Comparison of ENCODE assay signal across 23 mouse cellular contexts in the genomic region with DNA sequence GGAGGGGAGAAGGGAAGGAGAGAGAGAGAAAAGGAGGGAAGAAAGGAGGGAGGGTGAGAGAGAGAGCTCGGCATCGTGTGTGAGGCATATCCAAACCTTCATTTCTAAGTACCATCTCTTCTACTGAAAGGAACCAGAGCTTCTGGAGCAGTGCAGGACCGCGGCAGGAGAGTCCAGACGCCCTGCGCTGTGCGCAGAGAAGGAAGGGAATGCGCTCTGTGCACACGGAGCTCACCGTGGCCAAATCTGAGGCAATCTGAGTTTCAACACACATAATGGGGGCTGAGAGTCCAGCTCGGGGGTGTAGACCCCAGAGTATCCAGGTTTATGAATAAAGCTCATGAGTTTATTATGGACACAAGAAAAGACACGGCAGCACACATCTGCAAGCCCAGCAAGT. TPM values are rescaled to one million over a fixed set of nuclear protein-coding genes. Genes with fewer than 3 reads are reported as not detected.
A peak's percentile ranks its signal among the peaks of the same experiment; 100 is the strongest.
DNase-seq lines count a peak whose midpoint lies in the region; ATAC-seq and TF ChIP-seq lines count a peak whose summit lies in the region.
"Had no signal": no experiment of that assay in that cellular context is flagged by ENCODE, and none has a peak within 500 bp of the region (broad histone marks: within the 10 kb centered on the region; RNA-seq: fewer than 3 reads in every experiment).

No protein-coding gene starts in this region.

- peaks cover 14% of the 10 kb centered on the region for H3K4me1 ChIP-seq in forebrain, embryonic 16.5 days (replicated peaks; ENCODE audit: control insufficient read depth, insufficient read depth, low read length)
- H3K4me1 ChIP-seq in forebrain, embryonic 12.5 days: peaks cover 25% of the 10 kb centered on the region
- peaks cover 23% of the 10 kb centered on the region for H3K4me1 ChIP-seq in intestine, embryonic 15.5 days (replicated peaks)
- 0 out of 2 replicates have a peak, but pooled peaks cover 4% of the 10 kb centered on the region for H3K4me1 ChIP-seq in intestine, postnatal 0 days (replicated peaks; ENCODE audit: control insufficient read depth, insufficient read depth, low read length)
- peaks cover 9% of the 10 kb centered on the region for H3K4me1 ChIP-seq in lung, embryonic 16.5 days (replicated peaks; ENCODE audit: control insufficient read depth, insufficient read depth, low read length)

- H3K9ac ChIP-seq in forebrain, embryonic 16.5 days (replicated peaks; ENCODE audit: low read depth, low read length): no peak overlapping the region
- H3K9ac ChIP-seq in forebrain, embryonic 12.5 days: no peak overlapping the region
- no peak overlapping the region for H3K9ac ChIP-seq in intestine, embryonic 15.5 days
- H3K9ac ChIP-seq in intestine, postnatal 0 days (ENCODE audit: low read depth, low read length): no peak overlapping the region
- H3K9ac ChIP-seq in lung, embryonic 16.5 days (ENCODE audit: low read length): no peak overlapping the region
- H3K9ac ChIP-seq: heart, embryonic 12.5 days; neural tube, embryonic 13.5 days had no signal

- no peaks in the 10 kb centered on the region for H3K27me3 ChIP-seq in forebrain, embryonic 16.5 days (replicated peaks; ENCODE audit: control insufficient read depth, insufficient read depth, low read length)
- no peaks in the 10 kb centered on the region for H3K27me3 ChIP-seq in forebrain, embryonic 12.5 days
- no peaks in the 10 kb centered on the region for H3K27me3 ChIP-seq in intestine, embryonic 15.5 days (replicated peaks)
- no peaks in the 10 kb centered on the region for H3K27me3 ChIP-seq in intestine, postnatal 0 days (replicated peaks; ENCODE audit: control insufficient read depth, insufficient read depth, low read length)
- H3K27me3 ChIP-seq in lung, embryonic 16.5 days (ENCODE audit: control insufficient read depth, insufficient read depth, low read depth, low read length): no peaks in the 10 kb centered on the region
- no peaks in the 10 kb centered on the region for H3K27me3 ChIP-seq in myocyte (ENCODE audit: control insufficient read depth, insufficient read depth, insufficient read length)
- H3K27me3 ChIP-seq: heart, embryonic 12.5 days; neural tube, embryonic 13.5 days had no signal

- peaks cover 3% of the 10 kb centered on the region for H3K79me2 ChIP-seq in myocyte (ENCODE audit: control insufficient read depth, insufficient read depth)

- H3K9me3 ChIP-seq in forebrain, embryonic 16.5 days (ENCODE audit: control insufficient read depth, low read length): no peaks in the 10 kb centered on the region
- no peaks in the 10 kb centered on the region for H3K9me3 ChIP-seq in forebrain, embryonic 12.5 days
- H3K9me3 ChIP-seq in intestine, embryonic 15.5 days: no peaks in the 10 kb centered on the region
- no peaks in the 10 kb centered on the region for H3K9me3 ChIP-seq in intestine, postnatal 0 days (ENCODE audit: control insufficient read depth)
- H3K9me3 ChIP-seq in lung, embryonic 16.5 days (ENCODE audit: control insufficient read depth, low read length): no peaks in the 10 kb centered on the region
- H3K9me3 ChIP-seq: G1E; neural tube, embryonic 13.5 days had no signal

- ATAC-seq in forebrain, embryonic 16.5 days: peak; percentile 27; the same call in 1 of the 2 replicates
- no peak for ATAC-seq in forebrain, embryonic 12.5 days (ENCODE audit: low FRiP score)
- ATAC-seq in intestine, embryonic 15.5 days: no peak
- ATAC-seq in intestine, postnatal 0 days: no peak
- 0 out of 2 replicates have a peak, but pooled peaks have one; percentile 29 for ATAC-seq in lung, embryonic 16.5 days (ENCODE audit: low read depth)
- ATAC-seq: activated CD4-positive, CD25-positive, alpha-beta regulatory T cell, adult 4 months had no signal

- no peak overlapping the region for H3K4me2 ChIP-seq in forebrain, embryonic 16.5 days (ENCODE audit: low read length)
- no peak overlapping the region for H3K4me2 ChIP-seq in forebrain, embryonic 12.5 days
- no peak overlapping the region for H3K4me2 ChIP-seq in intestine, embryonic 15.5 days (replicated peaks)
- no peak overlapping the region for H3K4me2 ChIP-seq in intestine, postnatal 0 days (replicated peaks; ENCODE audit: low read depth)
- no peak overlapping the region for H3K4me2 ChIP-seq in lung, embryonic 16.5 days (ENCODE audit: low read depth, low read length)
- peak overlapping the region; percentile 63 for H3K4me2 ChIP-seq in myocyte (ENCODE audit: low read depth)
- H3K4me2 ChIP-seq: heart, embryonic 12.5 days; neural tube, embryonic 13.5 days had no signal

- TF ChIP-seq POLR2A in myocyte (IDR thresholded peaks at IDR 0.05; ENCODE audit: insufficient read length, low read depth): no peak

- H3ac ChIP-seq in myocyte (ENCODE audit: control insufficient read depth, insufficient read length): no peak overlapping the region

- DNase-seq in lung, postnatal 10 days: no peak
- DNase-seq: adrenal gland, postnatal 14 days; cerebellum, adult 11-12 months; cerebellum, postnatal 14 days; embryo, embryonic 11 days; kidney, postnatal 4 days; liver; right cerebral cortex, postnatal 14 days; spleen, adult 18-20 months; thymus, postnatal 36 days had no signal

- H3K4me3 ChIP-seq in forebrain, embryonic 16.5 days (replicated peaks; ENCODE audit: low read length): no peak overlapping the region
- no peak overlapping the region for H3K4me3 ChIP-seq in forebrain, embryonic 12.5 days (replicated peaks)
- no peak overlapping the region for H3K4me3 ChIP-seq in intestine, embryonic 15.5 days (replicated peaks)
- H3K4me3 ChIP-seq in intestine, postnatal 0 days (ENCODE audit: low read depth, low read length): no peak overlapping the region
- no peak overlapping the region for H3K4me3 ChIP-seq in lung, embryonic 16.5 days (ENCODE audit: low read length)
- H3K4me3 ChIP-seq in myocyte: no peak overlapping the region
- H3K4me3 ChIP-seq: heart, embryonic 12.5 days; neural tube, embryonic 13.5 days had no signal

- H3K36me3 ChIP-seq in forebrain, embryonic 16.5 days (ENCODE audit: control insufficient read depth, insufficient read depth): no peaks in the 10 kb centered on the region
- H3K36me3 ChIP-seq in forebrain, embryonic 12.5 days (replicated peaks): no peaks in the 10 kb centered on the region
- no peaks in the 10 kb centered on the region for H3K36me3 ChIP-seq in intestine, embryonic 15.5 days
- no peaks in the 10 kb centered on the region for H3K36me3 ChIP-seq in intestine, postnatal 0 days (ENCODE audit: control insufficient read depth, insufficient read depth)
- H3K36me3 ChIP-seq in lung, embryonic 16.5 days (ENCODE audit: control insufficient read depth, insufficient read depth, low read length): no peaks in the 10 kb centered on the region
- no peaks in the 10 kb centered on the region for H3K36me3 ChIP-seq in myocyte (ENCODE audit: control insufficient read depth, insufficient read depth)
- H3K36me3 ChIP-seq: G1E; neural tube, embryonic 13.5 days had no signal

- WGBS in forebrain, embryonic 16.5 days: 69% methylated on average over 12 of the region's 12 CpGs
- 81% methylated on average over 12 of the region's 12 CpGs for WGBS in forebrain, embryonic 12.5 days
- 65% methylated on average over 12 of the region's 12 CpGs for WGBS in intestine, embryonic 15.5 days
- WGBS in intestine, postnatal 0 days: 72% methylated on average over 12 of the region's 12 CpGs
- WGBS in lung, embryonic 16.5 days: 67% methylated on average over 12 of the region's 12 CpGs

- TF ChIP-seq CTCF in intestine, postnatal 0 days (IDR thresholded peaks at IDR 0.05; ENCODE audit: low read depth): no peak

- H3K27ac ChIP-seq in forebrain, embryonic 16.5 days (ENCODE audit: low read length): no peak overlapping the region
- H3K27ac ChIP-seq in forebrain, embryonic 12.5 days: no peak overlapping the region
- H3K27ac ChIP-seq in intestine, embryonic 15.5 days: peak overlapping the region; percentile 44; the same call in 1 of the 2 replicates
- H3K27ac ChIP-seq in intestine, postnatal 0 days (ENCODE audit: low read depth, low read length): no peak overlapping the region
- no peak overlapping the region for H3K27ac ChIP-seq in lung, embryonic 16.5 days (ENCODE audit: low read length)
- H3K27ac ChIP-seq: neural tube, embryonic 13.5 days had no signal

RNA-seq across cellular contexts. Expression of gene Cmtm4, which starts 26.0 kb away (rescaled TPM):
- 2.8 and 3.2 TPM in 2 replicates for polyA plus RNA-seq in forebrain, embryonic 16.5 days (2015; fragmentation: Nextera tagmentation; extraction: Ambion mirVana)
- 3.3 and 3.5 TPM in 2 replicates for polyA plus RNA-seq in forebrain, embryonic 12.5 days (2016; fragmentation: Nextera tagmentation; extraction: Ambion mirVana)
- 6.3 and 6.9 TPM in 2 replicates for polyA plus RNA-seq in intestine, embryonic 15.5 days (2015; fragmentation: Nextera tagmentation; extraction: Ambion mirVana)
- 5.9 and 6.7 TPM in 2 replicates for polyA plus RNA-seq in intestine, postnatal 0 days (2015; fragmentation: Nextera tagmentation; extraction: Ambion mirVana)
- polyA plus RNA-seq in lung, embryonic 16.5 days (2015; fragmentation: Nextera tagmentation; extraction: Ambion mirVana): 2.5 and 2.6 TPM in 2 replicates
- polyA plus RNA-seq in myocyte (2012; fragmentation: generic; extraction: Trizol): 5.5 TPM
- polyA plus RNA-seq: G1E had no signal

RNA-seq across cellular contexts. Expression of gene Cmtm3, which starts 30.4 kb away (rescaled TPM):
- 34.0 and 39.6 TPM in 2 replicates for polyA plus RNA-seq in forebrain, embryonic 16.5 days (2015; fragmentation: Nextera tagmentation; extraction: Ambion mirVana)
- polyA plus RNA-seq in forebrain, embryonic 12.5 days (2016; fragmentation: Nextera tagmentation; extraction: Ambion mirVana): 51.3 and 59.9 TPM in 2 replicates
- 111 and 126 TPM in 2 replicates for polyA plus RNA-seq in intestine, embryonic 15.5 days (2015; fragmentation: Nextera tagmentation; extraction: Ambion mirVana)
- polyA plus RNA-seq in intestine, postnatal 0 days (2015; fragmentation: Nextera tagmentation; extraction: Ambion mirVana): 40.3 and 40.5 TPM in 2 replicates
- polyA plus RNA-seq in lung, embryonic 16.5 days (2015; fragmentation: Nextera tagmentation; extraction: Ambion mirVana): 133 and 142 TPM in 2 replicates
- 28.6 TPM for polyA plus RNA-seq in myocyte (2012; fragmentation: generic; extraction: Trizol)

RNA-seq across cellular contexts. Expression of gene Cmtm2b, which starts 47.6 kb away (rescaled TPM):
- polyA plus RNA-seq in forebrain, embryonic 16.5 days (2015; fragmentation: Nextera tagmentation; extraction: Ambion mirVana): not detected in 2 replicates
- not detected in 2 replicates for polyA plus RNA-seq in forebrain, embryonic 12.5 days (2016; fragmentation: Nextera tagmentation; extraction: Ambion mirVana)
- not detected in 2 replicates for polyA plus RNA-seq in intestine, embryonic 15.5 days (2015; fragmentation: Nextera tagmentation; extraction: Ambion mirVana)
- not detected in 2 replicates for polyA plus RNA-seq in intestine, postnatal 0 days (2015; fragmentation: Nextera tagmentation; extraction: Ambion mirVana)
- polyA plus RNA-seq in lung, embryonic 16.5 days (2015; fragmentation: Nextera tagmentation; extraction: Ambion mirVana): not detected in 2 replicates
- not detected for polyA plus RNA-seq in myocyte (2012; fragmentation: generic; extraction: Trizol)
- polyA plus RNA-seq: activated CD4-positive, CD25-positive, alpha-beta regulatory T cell, adult 4 months; embryonic facial prominence, embryonic 14.5 days; G1E; heart, embryonic 12.5 days; kidney, adult 2 months; liver, embryonic 16.5 days; neural tube, embryonic 13.5 days had no signal

RNA-seq across cellular contexts. Expression of gene Gm11020, which starts 48.2 kb away (rescaled TPM):
- not detected in 2 replicates for polyA plus RNA-seq in forebrain, embryonic 16.5 days (2015; fragmentation: Nextera tagmentation; extraction: Ambion mirVana)
- not detected in 2 replicates for polyA plus RNA-seq in forebrain, embryonic 12.5 days (2016; fragmentation: Nextera tagmentation; extraction: Ambion mirVana)
- polyA plus RNA-seq in intestine, embryonic 15.5 days (2015; fragmentation: Nextera tagmentation; extraction: Ambion mirVana): not detected in 2 replicates
- polyA plus RNA-seq in intestine, postnatal 0 days (2015; fragmentation: Nextera tagmentation; extraction: Ambion mirVana): not detected in 2 replicates
- not detected in 2 replicates for polyA plus RNA-seq in lung, embryonic 16.5 days (2015; fragmentation: Nextera tagmentation; extraction: Ambion mirVana)
- polyA plus RNA-seq in myocyte (2012; fragmentation: generic; extraction: Trizol): not detected
- polyA plus RNA-seq: activated CD4-positive, CD25-positive, alpha-beta regulatory T cell, adult 4 months; embryonic facial prominence, embryonic 14.5 days; G1E; heart, embryonic 12.5 days; kidney, adult 2 months; liver, embryonic 16.5 days; neural tube, embryonic 13.5 days had no signal

RNA-seq across cellular contexts. Expression of gene Cmtm1, which starts 59.6 kb away (rescaled TPM):
- not detected in 2 replicates for polyA plus RNA-seq in forebrain, embryonic 16.5 days (2015; fragmentation: Nextera tagmentation; extraction: Ambion mirVana)
- not detected in 2 replicates for polyA plus RNA-seq in forebrain, embryonic 12.5 days (2016; fragmentation: Nextera tagmentation; extraction: Ambion mirVana)
- not detected in 2 replicates for polyA plus RNA-seq in intestine, embryonic 15.5 days (2015; fragmentation: Nextera tagmentation; extraction: Ambion mirVana)
- polyA plus RNA-seq in intestine, postnatal 0 days (2015; fragmentation: Nextera tagmentation; extraction: Ambion mirVana): not detected in 2 replicates
- not detected in 2 replicates for polyA plus RNA-seq in lung, embryonic 16.5 days (2015; fragmentation: Nextera tagmentation; extraction: Ambion mirVana)
- not detected for polyA plus RNA-seq in myocyte (2012; fragmentation: generic; extraction: Trizol)
- polyA plus RNA-seq: activated CD4-positive, CD25-positive, alpha-beta regulatory T cell, adult 4 months; embryonic facial prominence, embryonic 14.5 days; G1E; heart, embryonic 12.5 days; kidney, adult 2 months; liver, embryonic 16.5 days; neural tube, embryonic 13.5 days had no signal

Comparison
In these comparisons a context has a peak if more than half of its experiments do, and no peak if none do; other contexts are left out.
1. ATAC-seq: peak in forebrain, embryonic 16.5 days (single experiment) and lung, embryonic 16.5 days (single experiment); none in forebrain, embryonic 12.5 days (single experiment), intestine, embryonic 15.5 days (single experiment) and intestine, postnatal 0 days (single experiment).